Mouse (Mus musculus): ENCODE measurements at regions not wholly inside any gene's neighbourhood (a gene's known extent, or its start where the extent isn't known, plus 50 kb on each side); places are given as distances from the start of the nearest gene placed in this dataset.

- no peak for DNase-seq
Measured at GRCm38 (mm10) chr8:44094818-44095217, 385.0 kb upstream of the Adam34 start.

GRCm38 (mm10) chr8:44093491-44093890, 383.6 kb upstream of the Adam34 start:
- no peak for DNase-seq

GRCm38 (mm10) chr8:44082057-44082456, 372.2 kb upstream of the Adam34 start:
- no peak for DNase-seq

- DNase-seq, result peak; percentile 13
Measured at GRCm38 (mm10) chr8:44058846-44059245, 349.0 kb upstream of the Adam34 start.

GRCm38 (mm10) chr8:44042572-44043355, 332.9 kb upstream of the Adam34 start:
- DNase-seq, result no peak

- no peak for DNase-seq
Measured at GRCm38 (mm10) chr8:44034211-44034610, 324.4 kb upstream of the Adam34 start.

- no peak for DNase-seq
Measured at GRCm38 (mm10) chr8:44031376-44031775, 321.5 kb upstream of the Adam34 start.

- no peak for DNase-seq
Measured at GRCm38 (mm10) chr8:44030972-44031371, 321.1 kb upstream of the Adam34 start.

GRCm38 (mm10) chr8:44027738-44028137, 317.9 kb upstream of the Adam34 start:
- no peak for DNase-seq

- peak; percentile 42 for DNase-seq
Measured at GRCm38 (mm10) chr8:44025926-44026325, 316.1 kb upstream of the Adam34 start.

- no peak for DNase-seq
Measured at GRCm38 (mm10) chr8:44024028-44024427, 314.2 kb upstream of the Adam34 start.

Data from retina, postnatal 1 day (tissue).